Mouse (Mus musculus) limb, embryonic 14.5 days (tissue): ENCODE measurements at regions not wholly inside any gene's neighbourhood (a gene's known extent, or its start where the extent isn't known, plus 50 kb on each side); places are given as distances from the start of the nearest gene placed in this dataset.
"Not testable (repeated sequence)": the region's sequence is repeated elsewhere in the genome, so short reads cannot be mapped to it uniquely, and the experiment has no call there.

ENCODE experiments used
- ATAC-seq: fragments of 200-750 bp; cut with Nextera tagmentation; 2 replicates; pipeline ENCODE4 v1.8.0; 2017; ENCODE audit warnings: low read depth, moderate number of reproducible peaks, moderate TSS enrichment; ENCODE audit not compliant: low FRiP score
- DNase-seq: peaks from one replicate; pipeline ENCODE4 v3.0.0-alpha.2; 2015; ENCODE audit warnings: low spot score
- H3K27ac ChIP-seq: fragments of 300-500 bp; sonication (generic); replicated peaks from 2 replicates; pipeline ENCODE4 v1.5.1; 2014; ENCODE audit warnings: low read depth, mild to moderate bottlenecking, low read length, moderate library complexity, mixed read lengths
- H3K27me3 ChIP-seq: fragments of 300-500 bp; sonication (generic); 2 replicates; pipeline ENCODE4 v1.6.1; 2014; ENCODE audit warnings: low read length, mixed read lengths; ENCODE audit not compliant: control insufficient read depth, insufficient read depth
- H3K36me3 ChIP-seq: fragments of 300-500 bp; sonication (generic); 2 replicates; pipeline ENCODE4 v1.6.1; 2014; ENCODE audit warnings: mild to moderate bottlenecking, low read length, moderate library complexity, mixed read lengths; ENCODE audit not compliant: control insufficient read depth, insufficient read depth
- H3K4me1 ChIP-seq: fragments of 300-500 bp; sonication (generic); 2 replicates; pipeline ENCODE4 v1.6.1; 2014; ENCODE audit warnings: antibody characterized with exemption, low read length, mixed read lengths; ENCODE audit not compliant: control insufficient read depth, insufficient read depth
- H3K4me2 ChIP-seq: fragments of 300-500 bp; sonication (generic); replicated peaks from 2 replicates; pipeline ENCODE4 v1.6.1; 2014; ENCODE audit warnings: low read depth, mild to moderate bottlenecking, low read length, moderate library complexity; ENCODE audit not compliant: severe bottlenecking
- H3K4me3 ChIP-seq: fragments of 300-500 bp; sonication (generic); replicated peaks from 2 replicates; pipeline ENCODE4 v1.5.1; 2014; ENCODE audit warnings: low read length
- H3K9ac ChIP-seq: fragments of 300-500 bp; sonication (generic); 2 replicates; pipeline ENCODE4 v1.6.1; 2014; ENCODE audit warnings: mild to moderate bottlenecking, low read depth, low read length, moderate library complexity; ENCODE audit not compliant: severe bottlenecking
- H3K9me3 ChIP-seq: fragments of 300-500 bp; sonication (generic); 2 replicates; pipeline ENCODE4 v1.6.1; 2016; ENCODE audit warnings: low read length; ENCODE audit not compliant: control insufficient read depth
- POLR2A ChIP-seq: fragments of 200-500 bp; IDR thresholded peaks from 2 replicates; pipeline ENCODE4 v1.8.0; 2012; ENCODE audit warnings: inconsistent platforms, mild to moderate bottlenecking, moderate library complexity, borderline replicate concordance; ENCODE audit not compliant: insufficient read depth, insufficient read length; ENCODE audit errors: extremely low read depth
- WGBS: fragments of 180-500 bp; shearing (Covaris S2); extraction: QIAGEN DNeasy Blood & Tissue Kit; methylation state at CpG from one replicate; pipeline ENCODE4 v1.1.7; 2014; 5-methylcytosine and 5-hydroxymethylcytosine counted together

- no peaks in the 10 kb centered on the region for H3K27me3 ChIP-seq
- H3K36me3 ChIP-seq = no peaks in the 10 kb centered on the region
- no peak for TF ChIP-seq POLR2A
- H3K4me3 ChIP-seq = no peak overlapping the region
- DNase-seq = no peak
- no peaks in the 10 kb centered on the region for H3K9me3 ChIP-seq
- H3K9ac ChIP-seq = no peak overlapping the region
- no peak for ATAC-seq
- no peak overlapping the region for H3K4me2 ChIP-seq
- H3K27ac ChIP-seq = no peak overlapping the region
- H3K4me1 ChIP-seq = no peaks in the 10 kb centered on the region
These were observed 680.1 kb downstream of the Rpia start for GRCm38 (mm10) chr6:70111892-70112291.

GRCm38 (mm10) chr6:70109412-70109811, 682.6 kb downstream of the Rpia start:
- H3K9ac ChIP-seq, H3K4me3 ChIP-seq, H3K9me3 ChIP-seq, DNase-seq, H3K27me3 ChIP-seq, H3K4me1 ChIP-seq, H3K27ac ChIP-seq, H3K4me2 ChIP-seq, H3K36me3 ChIP-seq, ATAC-seq: not testable (repeated sequence)

GRCm38 (mm10) chr6:70103781-70104180, 688.3 kb downstream of the Rpia start:
- DNase-seq (no peak), ATAC-seq (no peak)
- H3K27ac ChIP-seq = no peak overlapping the region
- H3K4me1 ChIP-seq = no peaks in the 10 kb centered on the region
- no peaks in the 10 kb centered on the region for H3K27me3 ChIP-seq
- no peaks in the 10 kb centered on the region for H3K36me3 ChIP-seq
- no peak overlapping the region for H3K9ac ChIP-seq
- TF ChIP-seq POLR2A = no peak
- no peaks in the 10 kb centered on the region for H3K9me3 ChIP-seq
- H3K4me3 ChIP-seq = no peak overlapping the region
- H3K4me2 ChIP-seq = no peak overlapping the region
- WGBS = 50% methylated on average over 4 of the region's 4 CpGs

- H3K36me3 ChIP-seq, H3K4me3 ChIP-seq, H3K27me3 ChIP-seq, DNase-seq, H3K4me2 ChIP-seq, ATAC-seq, H3K27ac ChIP-seq, H3K4me1 ChIP-seq, H3K9me3 ChIP-seq, H3K9ac ChIP-seq: not testable (repeated sequence)
- no CpG with 5 or more reads among the region's 1 CpGs for WGBS
These were observed 688.9 kb downstream of the Rpia start for GRCm38 (mm10) chr6:70103174-70103573.

- TF ChIP-seq POLR2A = no peak
- H3K27ac ChIP-seq = no peak overlapping the region
- no peaks in the 10 kb centered on the region for H3K36me3 ChIP-seq
- ATAC-seq (no peak), DNase-seq (no peak)
- no peaks in the 10 kb centered on the region for H3K27me3 ChIP-seq
- no peaks in the 10 kb centered on the region for H3K9me3 ChIP-seq
- H3K4me3 ChIP-seq = no peak overlapping the region
- H3K4me1 ChIP-seq = no peaks in the 10 kb centered on the region
- WGBS = 86% methylated on average over 19 of the region's 19 CpGs
- H3K9ac ChIP-seq = no peak overlapping the region
- H3K4me2 ChIP-seq = no peak overlapping the region
These were observed 704.0 kb downstream of the Rpia start for GRCm38 (mm10) chr6:70088041-70088440.

- Histone ChIP-seq H3K4me1 (no peaks in the 10 kb centered on the region), H3K4me2 (no peak overlapping the region), H3K27me3 (no peaks in the 10 kb centered on the region), H3K9ac (no peak overlapping the region), H3K4me3 (no peak overlapping the region), H3K36me3 (no peaks in the 10 kb centered on the region), H3K27ac (no peak overlapping the region), H3K9me3 (no peaks in the 10 kb centered on the region)
- ATAC-seq (no peak), DNase-seq (no peak)
- TF ChIP-seq POLR2A = no peak
- WGBS = 83% methylated on average over 4 of the region's 4 CpGs
These were observed 718.2 kb downstream of the Rpia start for GRCm38 (mm10) chr6:70073841-70074240.
